Comparison of ENCODE assay signal across 13 mouse cellular contexts in the genomic region with DNA sequence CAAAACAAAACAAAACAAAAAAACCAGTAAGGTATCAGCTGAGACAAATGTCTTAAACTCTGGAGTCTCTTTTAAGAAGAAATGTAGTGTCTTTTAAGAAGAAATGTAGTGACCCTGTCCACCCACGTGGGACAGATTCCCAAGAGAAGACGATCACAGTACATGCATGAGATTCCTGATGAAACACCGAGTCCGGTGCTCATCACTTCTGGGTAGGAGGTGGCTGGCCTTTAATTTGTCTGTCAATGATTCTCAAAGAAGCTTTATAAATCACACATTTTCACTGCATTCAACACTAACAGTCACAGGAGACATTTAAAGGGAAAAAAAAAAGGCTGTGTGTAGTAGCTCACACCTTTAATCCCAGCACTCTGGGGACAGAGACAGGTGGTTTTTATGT. TPM values are rescaled to one million over a fixed set of nuclear protein-coding genes. Genes with fewer than 3 reads are reported as not detected.
DNase-seq lines count a peak whose midpoint lies in the region; ATAC-seq and TF ChIP-seq lines count a peak whose summit lies in the region.
"Had no signal": no experiment of that assay in that cellular context is flagged by ENCODE, and none has a peak within 500 bp of the region (broad histone marks: within the 10 kb centered on the region; RNA-seq: fewer than 3 reads in every experiment).

No protein-coding gene starts in this region.

- TF ChIP-seq EP300 in stomach, postnatal 0 days (optimal IDR thresholded peaks at IDR 0.05), result no peak

- H3K9ac ChIP-seq in embryonic facial prominence, embryonic 13.5 days, result no peak overlapping the region
- no peak overlapping the region for H3K9ac ChIP-seq in heart, embryonic 14.5 days (ENCODE audit: low read length)
- H3K9ac ChIP-seq in stomach, embryonic 16.5 days (ENCODE audit: low read length), result no peak overlapping the region
- H3K9ac ChIP-seq in stomach, postnatal 0 days (ENCODE audit: low read length), result no peak overlapping the region

- peaks cover 44% of the 10 kb centered on the region for H3K4me1 ChIP-seq in embryonic facial prominence, embryonic 13.5 days
- H3K4me1 ChIP-seq in embryonic facial prominence, embryonic 10.5 days, result peaks cover 54% of the 10 kb centered on the region
- H3K4me1 ChIP-seq in heart, embryonic 14.5 days (ENCODE audit: control insufficient read depth in 2 of 2, insufficient read depth in 2 of 2, low read length in 2 of 2), result peaks cover 26 to 58% of the 10 kb centered on the region in 2 experiments
- peaks cover 23% of the 10 kb centered on the region for H3K4me1 ChIP-seq in stomach, embryonic 16.5 days (ENCODE audit: control insufficient read depth, insufficient read depth, low read length)
- no peaks in the 10 kb centered on the region; the same call in 1 of the 2 replicates for H3K4me1 ChIP-seq in stomach, postnatal 0 days (replicated peaks; ENCODE audit: control insufficient read depth, insufficient read depth)

- no peak for DNase-seq in embryonic facial prominence, embryonic 10.5 days (ENCODE audit: low spot score)
- no peak for DNase-seq in heart, adult 8-10 months (ENCODE audit: low spot score)
- DNase-seq in kidney, adult 8-10 months, result peak; percentile 47 to 69
- DNase-seq in kidney, postnatal 10 days, result no peak
- no peak for DNase-seq in stomach, postnatal 0 days (ENCODE audit: low spot score)
- DNase-seq: cerebellum, adult 8-10 months; gastrocnemius, postnatal 10 days; thymus, adult 2 months had no signal

- no peaks in the 10 kb centered on the region for H3K36me3 ChIP-seq in embryonic facial prominence, embryonic 13.5 days
- peaks cover 12% of the 10 kb centered on the region for H3K36me3 ChIP-seq in embryonic facial prominence, embryonic 10.5 days (replicated peaks)
- H3K36me3 ChIP-seq in heart, embryonic 14.5 days (ENCODE audit: control insufficient read depth, insufficient read depth, low read length), result no peaks in the 10 kb centered on the region
- no peaks in the 10 kb centered on the region for H3K36me3 ChIP-seq in stomach, embryonic 16.5 days (ENCODE audit: control insufficient read depth, insufficient read depth, low read length)
- H3K36me3 ChIP-seq in stomach, postnatal 0 days (ENCODE audit: control insufficient read depth, insufficient read depth, low read length), result no peaks in the 10 kb centered on the region

- H3K9me3 ChIP-seq in embryonic facial prominence, embryonic 13.5 days, result no peaks in the 10 kb centered on the region
- H3K9me3 ChIP-seq in embryonic facial prominence, embryonic 10.5 days, result no peaks in the 10 kb centered on the region
- no peaks in the 10 kb centered on the region for H3K9me3 ChIP-seq in heart, embryonic 14.5 days (ENCODE audit: control insufficient read depth, low read length)
- no peaks in the 10 kb centered on the region for H3K9me3 ChIP-seq in stomach, embryonic 16.5 days (replicated peaks; ENCODE audit: control insufficient read depth, low read length)
- no peaks in the 10 kb centered on the region for H3K9me3 ChIP-seq in stomach, postnatal 0 days (ENCODE audit: control insufficient read depth, low read length)
- H3K9me3 ChIP-seq: midbrain, embryonic 10.5 days had no signal

- no peak for ATAC-seq in embryonic facial prominence, embryonic 13.5 days (ENCODE audit: insufficient number of reproducible peaks, insufficient read depth, low FRiP score, low TSS enrichment, low read depth)
- ATAC-seq in heart, embryonic 14.5 days (ENCODE audit: insufficient number of reproducible peaks, insufficient read depth, low FRiP score, low read depth), result no peak
- no peak for ATAC-seq in stomach, embryonic 16.5 days (ENCODE audit: insufficient read depth, low FRiP score)
- no peak for ATAC-seq in stomach, postnatal 0 days (ENCODE audit: low FRiP score, low TSS enrichment)

- no peaks in the 10 kb centered on the region for H3K27me3 ChIP-seq in embryonic facial prominence, embryonic 13.5 days
- H3K27me3 ChIP-seq in embryonic facial prominence, embryonic 10.5 days (replicated peaks; ENCODE audit: low read depth, poor library complexity, severe bottlenecking), result no peaks in the 10 kb centered on the region
- no peaks in the 10 kb centered on the region for H3K27me3 ChIP-seq in heart, embryonic 14.5 days (ENCODE audit: control insufficient read depth, insufficient read depth, low read length)
- no peaks in the 10 kb centered on the region for H3K27me3 ChIP-seq in stomach, embryonic 16.5 days (ENCODE audit: control insufficient read depth, insufficient read depth, low read length)
- no peaks in the 10 kb centered on the region for H3K27me3 ChIP-seq in stomach, postnatal 0 days (ENCODE audit: control insufficient read depth, insufficient read depth, low read length)

- 41% methylated on average over 4 of the region's 4 CpGs for WGBS in embryonic facial prominence, embryonic 13.5 days
- WGBS in embryonic facial prominence, embryonic 10.5 days, result 59% methylated on average over 4 of the region's 4 CpGs
- WGBS in heart, embryonic 14.5 days, result 19% methylated on average over 4 of the region's 4 CpGs
- 51% methylated on average over 4 of the region's 4 CpGs for WGBS in stomach, embryonic 16.5 days
- 30% methylated on average over 4 of the region's 4 CpGs for WGBS in stomach, postnatal 0 days

- H3K4me2 ChIP-seq in embryonic facial prominence, embryonic 13.5 days, result peak overlapping the region; percentile 37; the same call in 1 of the 2 replicates
- H3K4me2 ChIP-seq in heart, embryonic 14.5 days (ENCODE audit: low read length), result peak overlapping the region; percentile 43
- 0 out of 2 replicates have a peak overlapping the region, but pooled peaks have one; percentile 14 for H3K4me2 ChIP-seq in stomach, embryonic 16.5 days (ENCODE audit: low read depth, low read length)
- no peak overlapping the region for H3K4me2 ChIP-seq in stomach, postnatal 0 days (replicated peaks; ENCODE audit: low read depth)

- H3K27ac ChIP-seq in embryonic facial prominence, embryonic 13.5 days, result no peak overlapping the region
- H3K27ac ChIP-seq in embryonic facial prominence, embryonic 10.5 days (replicated peaks), result no peak overlapping the region
- peak overlapping the region; percentile 73 to 83 for H3K27ac ChIP-seq in heart, embryonic 14.5 days (replicated peaks in 1 of 2; ENCODE audit: control insufficient read depth in 1 of 2, insufficient read depth in 1 of 2, low read depth in 2 of 2, low read length in 2 of 2)
- H3K27ac ChIP-seq in stomach, embryonic 16.5 days (ENCODE audit: low read length), result no peak overlapping the region; the same call in 1 of the 2 replicates
- H3K27ac ChIP-seq in stomach, postnatal 0 days (replicated peaks), result no peak overlapping the region
- H3K27ac ChIP-seq: left cerebral cortex, adult 2 months had no signal

- H3K4me3 ChIP-seq in embryonic facial prominence, embryonic 13.5 days, result no peak overlapping the region
- no peak overlapping the region for H3K4me3 ChIP-seq in embryonic facial prominence, embryonic 10.5 days
- no peak overlapping the region; a peak in 1 of 4 replicates for H3K4me3 ChIP-seq in heart, embryonic 14.5 days (ENCODE audit: control insufficient read depth in 1 of 2, insufficient read depth in 1 of 2, low read depth in 1 of 2, low read length in 2 of 2)
- H3K4me3 ChIP-seq in stomach, embryonic 16.5 days (replicated peaks; ENCODE audit: low read length), result no peak overlapping the region
- no peak overlapping the region for H3K4me3 ChIP-seq in stomach, postnatal 0 days (ENCODE audit: low read depth, low read length)
- H3K4me3 ChIP-seq: left cerebral cortex, adult 2 months; midbrain, embryonic 10.5 days had no signal

- TF ChIP-seq CTCF in stomach, postnatal 0 days (IDR thresholded peaks at IDR 0.05; ENCODE audit: low read depth), result no peak

RNA-seq across cellular contexts. Expression of a gene that starts 18.6 kb away (rescaled TPM):
- polyA plus RNA-seq in embryonic facial prominence, embryonic 13.5 days (2015; fragmentation: Nextera tagmentation; extraction: Ambion mirVana), result 88.6 and 88.9 TPM in 2 replicates
- polyA plus RNA-seq in embryonic facial prominence, embryonic 10.5 days (2016; fragmentation: Nextera tagmentation; extraction: Ambion mirVana), result 178 and 198 TPM in 2 replicates
- 84.9 and 88.2 TPM in 2 replicates for polyA plus RNA-seq in heart, embryonic 14.5 days (2014; fragmentation: Nextera tagmentation; extraction: Ambion mirVana)
- total RNA-seq in heart, adult 8-10 months (2022), result 10 to 100 TPM; 21.9 to 30.3 (median 23.7) TPM
- 145 and 159 TPM in 2 replicates for polyA plus RNA-seq in stomach, embryonic 16.5 days (2015; fragmentation: Nextera tagmentation; extraction: Ambion mirVana)
- polyA plus RNA-seq in stomach, postnatal 0 days (2015; fragmentation: Nextera tagmentation; extraction: Ambion mirVana), result 91.6 and 93.6 TPM in 2 replicates

RNA-seq across cellular contexts. Expression of a gene that starts 57.5 kb away (rescaled TPM):
- polyA plus RNA-seq in embryonic facial prominence, embryonic 13.5 days (2015; fragmentation: Nextera tagmentation; extraction: Ambion mirVana), result 2.2 and 2.3 TPM in 2 replicates
- polyA plus RNA-seq in embryonic facial prominence, embryonic 10.5 days (2016; fragmentation: Nextera tagmentation; extraction: Ambion mirVana), result 0.58 and 0.83 TPM in 2 replicates
- 2.3 and 3.1 TPM in 2 replicates for polyA plus RNA-seq in heart, embryonic 14.5 days (2014; fragmentation: Nextera tagmentation; extraction: Ambion mirVana)
- total RNA-seq in heart, adult 8-10 months (2022), result 10 to 100 TPM in 1 of 4 experiments, 1 to 10 TPM in 3; 1.8 to 10.3 (median 2.6) TPM
- 7.3 and 9.1 TPM in 2 replicates for polyA plus RNA-seq in stomach, embryonic 16.5 days (2015; fragmentation: Nextera tagmentation; extraction: Ambion mirVana)
- polyA plus RNA-seq in stomach, postnatal 0 days (2015; fragmentation: Nextera tagmentation; extraction: Ambion mirVana), result 2.0 and 2.6 TPM in 2 replicates

Comparison
In these comparisons a context has a peak if more than half of its experiments do, and no peak if none do; other contexts are left out.
1. DNase-seq: peak in kidney, adult 8-10 months (2 of 2); none in embryonic facial prominence, embryonic 10.5 days (single experiment), heart, adult 8-10 months (single experiment), kidney, postnatal 10 days (single experiment) and stomach, postnatal 0 days (single experiment).
2. H3K27ac ChIP-seq: peak in heart, embryonic 14.5 days (2 of 2); none in embryonic facial prominence, embryonic 13.5 days (single experiment), embryonic facial prominence, embryonic 10.5 days (single experiment), stomach, embryonic 16.5 days (single experiment) and stomach, postnatal 0 days (single experiment).